Mouse (Mus musculus): Measurements from ENCODE around the gene Icam2. TPM values are rescaled to one million over a fixed set of nuclear protein-coding genes. Genes with fewer than 3 reads are reported as not detected.

Icam2 gene
- polyA plus RNA-seq, 1 experiment from 2014 or later = 76.7 TPM

DNA sequence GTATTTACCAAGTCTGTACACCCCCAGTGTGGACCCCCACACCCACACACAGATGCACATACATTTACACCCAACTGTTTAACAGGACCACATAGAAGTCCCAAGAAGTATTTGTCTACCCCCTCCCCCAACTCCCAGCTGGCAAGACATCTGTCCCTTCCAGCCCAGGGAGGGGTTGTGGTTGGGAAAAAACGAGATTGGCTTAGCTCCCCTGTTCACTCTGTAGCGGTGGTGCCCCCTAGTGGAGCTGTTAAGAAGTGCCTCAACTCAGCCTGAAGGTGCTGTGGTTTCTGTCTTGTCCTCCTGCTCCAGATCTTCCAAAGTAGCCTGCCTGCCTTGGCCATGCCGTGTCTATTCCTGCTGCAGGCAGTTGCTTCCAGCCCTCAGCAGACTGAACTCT is 21.6 kb downstream of the Icam2 start:
- H3K4me2 ChIP-seq = no peak overlapping the region
- peak; percentile 31; the same call in 1 of the 2 replicates for ATAC-seq (ENCODE audit: insufficient read depth)
- DNase-seq = peak; percentile 88
- no peaks in the 10 kb centered on the region for H3K4me1 ChIP-seq (ENCODE audit: insufficient read depth)
- no peaks in the 10 kb centered on the region for H3K9me3 ChIP-seq (ENCODE audit: low read depth, low read length)
- no peaks in the 10 kb centered on the region for H3K36me3 ChIP-seq (ENCODE audit: insufficient read depth)
- H3K27me3 ChIP-seq (ENCODE audit: insufficient read depth, low read length) = no peaks in the 10 kb centered on the region
- no peak overlapping the region for H3K27ac ChIP-seq (ENCODE audit: low read depth)
- peak; percentile 93 for TF ChIP-seq CTCF (IDR thresholded peaks at IDR 0.05; ENCODE audit: low read depth)
- H3K9ac ChIP-seq = peak overlapping the region; percentile 13; the same call in 1 of the 2 replicates
- WGBS = 9% methylated on average over 3 of the region's 3 CpGs
- no peak overlapping the region for H3K4me3 ChIP-seq (ENCODE audit: low read depth, low read length)

DNA sequence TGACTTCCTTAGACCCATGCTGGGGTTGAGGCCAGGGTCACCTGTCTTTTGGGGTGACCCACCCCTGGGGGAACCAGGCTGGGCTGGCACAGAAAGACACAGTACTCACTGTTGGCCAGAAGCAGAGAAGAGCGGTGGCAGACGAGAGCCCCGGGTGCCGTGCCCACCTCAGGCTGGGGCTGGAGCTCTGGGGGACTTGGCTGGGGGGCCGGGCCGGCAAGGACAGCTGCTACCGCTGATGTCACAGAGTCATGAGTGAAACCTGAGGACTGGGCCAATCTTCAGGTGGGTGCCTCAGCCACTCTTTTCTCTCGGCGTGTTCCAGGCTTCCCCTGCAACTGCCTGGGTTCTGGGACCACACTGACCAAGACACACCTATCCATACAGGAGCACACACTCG is 22.5 kb downstream of the Icam2 start, which contains the start of gene Prr29:
Gene Prr29 (plus strand): TSS at position 107 of the 400 bp plus-strand sequence.
- no peak for DNase-seq
- Histone ChIP-seq H3K36me3 (ENCODE audit: insufficient read depth) (no peaks in the 10 kb centered on the region), H3K4me2 (peak within 1 kb of the TSS; percentile 37; the same call in 1 of the 2 replicates), H3K27me3 (ENCODE audit: insufficient read depth, low read length) (no peaks in the 10 kb centered on the region), H3K9ac (0 out of 2 replicates have a peak within 1 kb of the TSS, but pooled peaks have one; percentile 7), H3K4me1 (ENCODE audit: insufficient read depth) (no peaks in the 10 kb centered on the region), H3K27ac (ENCODE audit: low read depth) (0 out of 2 replicates have a peak within 1 kb of the TSS, but pooled peaks have one; percentile 51), H3K4me3 (ENCODE audit: low read depth, low read length) (no peak within 1 kb of the TSS), H3K9me3 (ENCODE audit: low read depth, low read length) (no peaks in the 10 kb centered on the region)
- ATAC-seq (ENCODE audit: insufficient read depth) = 0 out of 2 replicates have a peak, but pooled peaks have one; percentile 35
- no peak for TF ChIP-seq CTCF (IDR thresholded peaks at IDR 0.05; ENCODE audit: low read depth)
- 42% methylated on average over 10 of the region's 10 CpGs for WGBS

DNA sequence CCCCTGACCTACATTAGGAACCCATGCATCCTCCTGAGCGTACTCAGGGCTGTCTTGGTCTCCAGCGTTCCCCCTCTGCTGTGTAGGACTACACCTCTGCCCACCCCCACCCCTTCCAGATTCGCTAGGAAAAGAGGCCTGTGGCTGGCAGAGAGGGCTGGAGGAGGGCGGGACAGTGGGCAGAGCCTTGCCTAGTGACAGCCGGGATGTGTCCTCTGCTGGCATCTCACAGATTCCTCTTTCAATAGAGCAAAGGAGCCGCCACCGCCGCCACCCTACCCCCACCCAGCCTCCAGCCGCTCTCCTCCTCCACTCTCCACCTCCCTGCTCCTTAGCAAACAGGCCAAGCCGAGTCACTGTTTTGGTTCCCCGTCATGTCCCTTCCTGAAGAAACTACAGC is 23.2 kb downstream of the Icam2 start:
- H3K27me3 ChIP-seq (ENCODE audit: insufficient read depth, low read length) = no peaks in the 10 kb centered on the region
- peak overlapping the region; percentile 37; the same call in 1 of the 2 replicates for H3K4me2 ChIP-seq
- DNase-seq (peak; percentile 55), ATAC-seq (ENCODE audit: insufficient read depth) (peak; percentile 76)
- H3K9ac ChIP-seq = 0 out of 2 replicates have a peak overlapping the region, but pooled peaks have one; percentile 7
- no peaks in the 10 kb centered on the region for H3K4me1 ChIP-seq (ENCODE audit: insufficient read depth)
- H3K27ac ChIP-seq (ENCODE audit: low read depth) = 0 out of 2 replicates have a peak overlapping the region, but pooled peaks have one; percentile 51
- H3K9me3 ChIP-seq (ENCODE audit: low read depth, low read length) = no peaks in the 10 kb centered on the region
- TF ChIP-seq CTCF (IDR thresholded peaks at IDR 0.05; ENCODE audit: low read depth) = no peak
- WGBS = 9% methylated on average over 11 of the region's 11 CpGs
- no peaks in the 10 kb centered on the region for H3K36me3 ChIP-seq (ENCODE audit: insufficient read depth)
- H3K4me3 ChIP-seq (ENCODE audit: low read depth, low read length) = no peak overlapping the region

DNA sequence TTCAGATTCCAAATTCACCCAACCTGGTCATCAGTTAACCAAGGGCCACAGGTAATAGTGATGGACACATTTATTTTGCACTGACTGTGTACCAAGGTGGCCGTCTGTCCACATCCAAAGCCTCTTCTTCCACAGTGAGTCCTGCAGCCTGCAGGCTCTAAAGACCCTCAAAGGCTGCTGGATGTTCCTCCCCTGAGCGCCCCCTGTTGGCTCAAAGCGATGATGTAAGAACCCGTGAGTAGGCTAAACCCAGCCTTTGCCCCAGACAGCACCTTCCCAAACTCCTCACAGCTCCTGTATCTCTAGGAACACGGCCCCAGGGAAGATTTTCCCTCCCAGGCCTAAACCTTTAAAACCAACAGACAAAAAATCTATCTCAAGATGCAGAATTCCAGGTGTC is 28.5 kb downstream of the Icam2 start:
- Histone ChIP-seq H3K9me3 (ENCODE audit: low read depth, low read length) (no peaks in the 10 kb centered on the region), H3K4me1 (ENCODE audit: insufficient read depth) (no peaks in the 10 kb centered on the region), H3K27ac (ENCODE audit: low read depth) (no peak overlapping the region), H3K27me3 (ENCODE audit: insufficient read depth, low read length) (no peaks in the 10 kb centered on the region), H3K9ac (no peak overlapping the region), H3K4me3 (ENCODE audit: low read depth, low read length) (no peak overlapping the region), H3K36me3 (ENCODE audit: insufficient read depth) (no peaks in the 10 kb centered on the region), H3K4me2 (no peak overlapping the region)
- ATAC-seq (ENCODE audit: insufficient read depth) = no peak
- DNase-seq = peak; percentile 43
- peak; percentile 50 for TF ChIP-seq CTCF (IDR thresholded peaks at IDR 0.05; ENCODE audit: low read depth)
- WGBS = 21% methylated on average over 5 of the region's 5 CpGs

DNA sequence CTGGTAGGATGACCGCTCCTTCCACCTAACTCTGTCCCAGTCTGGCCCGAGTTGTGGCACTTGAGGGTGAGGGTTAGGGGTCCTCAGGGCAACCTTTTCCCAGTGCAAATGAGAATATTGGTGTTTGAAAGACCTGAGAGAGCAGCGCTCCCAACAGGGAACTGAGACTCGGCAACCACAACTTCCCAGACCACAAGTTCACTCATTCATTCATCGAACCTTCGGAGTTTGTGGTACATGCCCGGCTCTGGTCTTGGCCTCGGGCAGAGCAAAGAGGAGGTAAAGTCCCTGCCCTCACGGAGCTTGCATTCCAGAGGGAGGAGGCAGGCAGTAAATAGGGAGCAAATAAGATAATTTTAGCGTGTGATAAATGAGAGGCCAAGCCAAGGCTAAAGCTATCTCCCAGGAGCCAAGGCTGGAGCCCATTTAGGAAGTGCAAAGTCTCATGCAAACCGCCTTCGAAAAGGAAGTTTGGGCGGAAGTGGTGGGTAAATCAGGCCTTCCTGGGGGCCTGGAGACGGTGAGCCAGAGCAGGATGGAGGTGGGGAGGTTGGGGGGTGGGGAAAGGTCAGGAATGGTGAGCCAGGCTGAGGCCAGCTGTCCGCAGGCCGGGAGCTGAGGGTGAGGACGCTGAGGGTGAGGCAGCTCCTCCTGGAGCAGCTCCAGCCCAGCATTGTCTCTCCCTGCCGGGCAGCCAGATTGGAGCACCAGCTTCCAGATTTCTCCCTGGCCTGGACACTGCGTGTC is 32.3 kb downstream of the Icam2 start:
- no peak overlapping the region for H3K27ac ChIP-seq (ENCODE audit: low read depth)

DNA sequence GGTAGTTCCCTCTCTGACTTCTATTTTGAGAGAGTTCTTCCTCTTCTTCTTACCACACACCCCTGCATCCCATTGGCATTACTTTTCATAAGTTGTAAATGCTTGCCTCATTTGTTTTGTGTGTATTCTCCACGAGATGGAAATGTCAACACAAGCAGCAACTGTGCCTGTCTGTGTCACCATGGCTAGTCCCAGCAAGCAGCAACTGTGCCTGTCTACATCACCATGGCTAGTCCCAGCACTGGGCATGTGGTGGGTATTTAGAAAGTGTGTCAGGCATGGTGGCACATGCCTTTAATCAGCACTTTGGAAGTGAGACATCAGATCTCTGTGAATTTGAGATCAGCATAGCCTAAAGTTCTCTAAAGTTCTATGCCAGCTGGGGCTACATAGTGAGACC is 33.7 kb downstream of the Icam2 start:
- ATAC-seq (ENCODE audit: insufficient read depth) (no peak), DNase-seq (no peak)
- no peak for TF ChIP-seq CTCF (IDR thresholded peaks at IDR 0.05; ENCODE audit: low read depth)
- Histone ChIP-seq H3K9me3 (ENCODE audit: low read depth, low read length) (no peaks in the 10 kb centered on the region), H3K4me1 (ENCODE audit: insufficient read depth) (no peaks in the 10 kb centered on the region), H3K4me3 (ENCODE audit: low read depth, low read length) (no peak overlapping the region), H3K4me2 (no peak overlapping the region), H3K9ac (no peak overlapping the region), H3K36me3 (ENCODE audit: insufficient read depth) (no peaks in the 10 kb centered on the region), H3K27ac (ENCODE audit: low read depth) (no peak overlapping the region), H3K27me3 (ENCODE audit: insufficient read depth, low read length) (no peaks in the 10 kb centered on the region)
- 50% methylated on average over 1 of the region's 1 CpGs for WGBS

More for the DNA sequence above, 32.3 kb downstream of the Icam2 start:
- no peak overlapping the region for H3K4me3 ChIP-seq (ENCODE audit: low read depth, low read length)
- ATAC-seq (ENCODE audit: insufficient read depth) (no peak), DNase-seq (peak; percentile 15)
- H3K9ac ChIP-seq = no peak overlapping the region
- H3K36me3 ChIP-seq (ENCODE audit: insufficient read depth) = no peaks in the 10 kb centered on the region
- no peak for TF ChIP-seq CTCF (IDR thresholded peaks at IDR 0.05; ENCODE audit: low read depth)
- H3K9me3 ChIP-seq (ENCODE audit: low read depth, low read length) = no peaks in the 10 kb centered on the region
- no peaks in the 10 kb centered on the region for H3K4me1 ChIP-seq (ENCODE audit: insufficient read depth)
- no peak overlapping the region for H3K4me2 ChIP-seq
- WGBS = 49% methylated on average over 19 of the region's 19 CpGs
- H3K27me3 ChIP-seq (ENCODE audit: insufficient read depth, low read length) = no peaks in the 10 kb centered on the region

DNA sequence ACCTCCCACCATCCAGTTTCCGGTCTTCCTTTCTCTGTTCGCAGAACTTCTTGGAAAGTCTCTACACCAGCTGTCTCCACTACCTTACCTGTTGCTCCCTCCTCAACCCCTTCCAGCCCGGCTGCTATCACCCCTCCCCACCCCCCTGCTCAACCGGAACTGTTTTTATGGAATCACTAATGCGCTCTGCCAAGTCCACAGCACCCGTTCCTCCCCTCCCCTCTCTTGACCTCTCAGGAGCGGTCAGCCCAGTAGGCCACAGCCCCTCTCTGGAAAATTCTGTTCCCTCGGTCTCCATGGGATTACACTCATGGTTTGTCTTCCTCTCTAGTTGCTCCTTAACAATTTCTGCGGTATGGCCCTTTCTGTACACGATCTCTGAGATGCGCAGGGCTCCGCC is 34.7 kb downstream of the Icam2 start, which contains the start of gene Scn4a:
Gene Scn4a (minus strand): TSS at position 101 of the 400 bp plus-strand sequence.
- WGBS = 70% methylated on average over 12 of the region's 12 CpGs
- no peak within 1 kb of the TSS for H3K4me2 ChIP-seq
- ATAC-seq (ENCODE audit: insufficient read depth) = no peak

More for the DNA sequence above, 34.7 kb downstream of the Icam2 start, which contains the start of gene Scn4a:
- no peak for DNase-seq
- no peak within 1 kb of the TSS for H3K27ac ChIP-seq (ENCODE audit: low read depth)
- H3K4me3 ChIP-seq (ENCODE audit: low read depth, low read length) = no peak within 1 kb of the TSS
- TF ChIP-seq CTCF (IDR thresholded peaks at IDR 0.05; ENCODE audit: low read depth) = no peak
- H3K9me3 ChIP-seq (ENCODE audit: low read depth, low read length) = no peaks in the 10 kb centered on the region
- no peak within 1 kb of the TSS for H3K9ac ChIP-seq
- H3K4me1 ChIP-seq (ENCODE audit: insufficient read depth) = no peaks in the 10 kb centered on the region
- no peaks in the 10 kb centered on the region for H3K27me3 ChIP-seq (ENCODE audit: insufficient read depth, low read length)
- no peaks in the 10 kb centered on the region for H3K36me3 ChIP-seq (ENCODE audit: insufficient read depth)
